Mouse (Mus musculus) hematopoietic stem cell, adult 5-6 weeks (primary cell): ENCODE measurements at regions not wholly inside any gene's neighbourhood (a gene's known extent, or its start where the extent isn't known, plus 50 kb on each side); places are given as distances from the start of the nearest gene placed in this dataset.
A peak's percentile ranks its signal among the peaks of the same experiment; 100 is the strongest.

Experiments used
- ATAC-seq, 2 experiments: fragments of 125-278 bp in 1 of 2; replicated peaks in 1 of 2; 2 replicates each; pipeline ENCODE4 v1.8.0; 2016 to 2017; ENCODE audit warnings: inconsistent platforms in 2 of 2, mild to moderate bottlenecking in 2 of 2, moderate number of reproducible peaks in 2 of 2, low read depth in 1 of 2, moderate TSS enrichment in 1 of 2; ENCODE audit not compliant: low FRiP score in 2 of 2, poor library complexity in 2 of 2, severe bottlenecking in 2 of 2, insufficient read depth in 1 of 2, low TSS enrichment in 1 of 2

GRCm38 (mm10) chr4:98282275-98282674 lies 100.8 kb downstream of the Tm2d1 start:
- peak; percentile 77 for ATAC-seq

GRCm38 (mm10) chr4:98258336-98258735 lies 124.8 kb downstream of the Tm2d1 start:
- no peak for ATAC-seq

- ATAC-seq = no peak
These were observed 125.4 kb downstream of the Tm2d1 start for GRCm38 (mm10) chr4:98257711-98258110.

GRCm38 (mm10) chr4:98254856-98255853 lies 128.0 kb downstream of the Tm2d1 start:
- ATAC-seq = peak; percentile 42 to 68; a peak in 3 of 4 replicates

GRCm38 (mm10) chr4:98243941-98244929 lies 138.9 kb downstream of the Tm2d1 start:
- peak; percentile 58 to 75 for ATAC-seq

- peak; percentile 63 to 70 for ATAC-seq
These were observed 139.6 kb downstream of the Tm2d1 start for GRCm38 (mm10) chr4:98243502-98243901.

GRCm38 (mm10) chr4:98241921-98242320 lies 141.2 kb downstream of the Tm2d1 start:
- ATAC-seq = no peak

- ATAC-seq = no peak
These were observed 142.8 kb downstream of the Tm2d1 start for GRCm38 (mm10) chr4:98240289-98240688.

- ATAC-seq = peak in 1 of 2 experiments; percentile 26; a peak in 1 of 4 replicates
These were observed 145.0 kb downstream of the Tm2d1 start for GRCm38 (mm10) chr4:98238075-98238474.

- 0 out of 4 replicates have a peak, but pooled peaks of 1 of the 2 experiments have one; percentile 16 for ATAC-seq
These were observed 145.6 kb downstream of the Tm2d1 start for GRCm38 (mm10) chr4:98237475-98237874.

- ATAC-seq = no peak; a peak in 1 of 4 replicates
These were observed 146.9 kb downstream of the Tm2d1 start for GRCm38 (mm10) chr4:98236006-98236783.

GRCm38 (mm10) chr4:98228193-98228592 lies 154.9 kb downstream of the Tm2d1 start:
- ATAC-seq = no peak

GRCm38 (mm10) chr4:98224366-98224765 lies 158.7 kb downstream of the Tm2d1 start:
- ATAC-seq = no peak

- ATAC-seq = no peak
These were observed 159.7 kb downstream of the Tm2d1 start for GRCm38 (mm10) chr4:98223429-98223828.

GRCm38 (mm10) chr4:98221566-98221965 lies 161.5 kb downstream of the Tm2d1 start:
- ATAC-seq = no peak

- ATAC-seq = no peak
These were observed 167.9 kb downstream of the Tm2d1 start for GRCm38 (mm10) chr4:98215218-98215617.

GRCm38 (mm10) chr4:98207446-98207845 lies 175.7 kb downstream of the Tm2d1 start:
- ATAC-seq = no peak
